Comparison of ENCODE assay signal across 8 mouse cellular contexts in genomic region chr8:121908378-121909147, GRCm38 (mm10). TPM values are rescaled to one million over a fixed set of nuclear protein-coding genes. Genes with fewer than 3 reads are reported as not detected.
A peak's percentile ranks its signal among the peaks of the same experiment; 100 is the strongest.
DNase-seq lines count a peak whose midpoint lies in the region; ATAC-seq and TF ChIP-seq lines count a peak whose summit lies in the region.
"Had no signal": no experiment of that assay in that cellular context is flagged by ENCODE, and none has a peak within 500 bp of the region (broad histone marks: within the 10 kb centered on the region; RNA-seq: fewer than 3 reads in every experiment).

No protein-coding gene starts in this region.

- H3K9ac ChIP-seq in kidney, embryonic 16.5 days (replicated peaks; ENCODE audit: low read length) = no peak overlapping the region
- peak overlapping the region; percentile 82; the same call in 1 of the 2 replicates for H3K9ac ChIP-seq in hindbrain, embryonic 13.5 days
- H3K9ac ChIP-seq in midbrain, embryonic 15.5 days = no peak overlapping the region

- TF ChIP-seq CTCF in kidney, adult 2 months (conservative IDR thresholded peaks at IDR 0.05; ENCODE audit: insufficient read depth, insufficient read length, low read depth, low read length) = no peak
- TF ChIP-seq CTCF in bone marrow macrophage, adult 2 months (IDR thresholded peaks at IDR 0.05; ENCODE audit: low read depth, low read length) = no peak

- no peaks in the 10 kb centered on the region for H3K36me3 ChIP-seq in kidney, embryonic 16.5 days (ENCODE audit: insufficient read depth, low read length)
- no peaks in the 10 kb centered on the region for H3K36me3 ChIP-seq in kidney, adult 2 months (ENCODE audit: control insufficient read depth, insufficient read depth, low read length)
- H3K36me3 ChIP-seq in hindbrain, embryonic 13.5 days = no peaks in the 10 kb centered on the region
- no peaks in the 10 kb centered on the region for H3K36me3 ChIP-seq in midbrain, embryonic 15.5 days (replicated peaks)

- no peaks in the 10 kb centered on the region for H3K27me3 ChIP-seq in kidney, embryonic 16.5 days (ENCODE audit: insufficient read depth, low read length)
- no peaks in the 10 kb centered on the region for H3K27me3 ChIP-seq in kidney, adult 2 months (replicated peaks; ENCODE audit: control insufficient read depth, insufficient read depth, low read length)
- H3K27me3 ChIP-seq in hindbrain, embryonic 13.5 days = peaks cover 15% of the 10 kb centered on the region
- H3K27me3 ChIP-seq in midbrain, embryonic 15.5 days (replicated peaks) = peaks cover 7% of the 10 kb centered on the region; the same call in 1 of the 2 replicates

- no peak for TF ChIP-seq POLR2A in kidney, adult 2 months (IDR thresholded peaks at IDR 0.05; ENCODE audit: low read depth, low read length)
- TF ChIP-seq POLR2A in bone marrow macrophage, adult 2 months (IDR thresholded peaks at IDR 0.05; ENCODE audit: borderline replicate concordance, low read depth, low read length) = no peak

- H3K9me3 ChIP-seq in kidney, embryonic 16.5 days (ENCODE audit: low read length) = no peaks in the 10 kb centered on the region
- no peaks in the 10 kb centered on the region for H3K9me3 ChIP-seq in hindbrain, embryonic 13.5 days
- H3K9me3 ChIP-seq in midbrain, embryonic 15.5 days = no peaks in the 10 kb centered on the region

- no peak overlapping the region; the same call in 1 of the 2 replicates for H3K4me3 ChIP-seq in kidney, embryonic 16.5 days (ENCODE audit: low read length)
- H3K4me3 ChIP-seq in kidney, adult 2 months (ENCODE audit: insufficient read depth, low read depth, low read length) = no peak overlapping the region
- H3K4me3 ChIP-seq in bone marrow macrophage, adult 2 months (ENCODE audit: insufficient read depth, low read length) = peak overlapping the region; percentile 70; the same call in 1 of the 2 replicates
- H3K4me3 ChIP-seq in hindbrain, embryonic 13.5 days = peak overlapping the region; percentile 76; the same call in 1 of the 2 replicates
- H3K4me3 ChIP-seq in midbrain, embryonic 15.5 days = no peak overlapping the region

- no peak for DNase-seq in kidney, adult 2 months
- DNase-seq in frontal cortex, adult 2 months (ENCODE audit: extremely low spot score in 1 of 2, low spot score in 1 of 2) = no peak
- no peak for DNase-seq in gastrocnemius, postnatal 4 days (ENCODE audit: low spot score in 2 of 2)

- peaks cover 36% of the 10 kb centered on the region for H3K4me1 ChIP-seq in kidney, embryonic 16.5 days (ENCODE audit: insufficient read depth, low read length)
- no peaks in the 10 kb centered on the region for H3K4me1 ChIP-seq in kidney, adult 2 months (ENCODE audit: control insufficient read depth, insufficient read depth, low read length)
- H3K4me1 ChIP-seq in bone marrow macrophage, adult 2 months (ENCODE audit: control insufficient read depth, insufficient read depth, low read length) = peaks cover 31% of the 10 kb centered on the region
- H3K4me1 ChIP-seq in hindbrain, embryonic 13.5 days (replicated peaks) = peaks cover 36% of the 10 kb centered on the region
- H3K4me1 ChIP-seq in midbrain, embryonic 15.5 days = peaks cover 34% of the 10 kb centered on the region

- no peak overlapping the region for H3K27ac ChIP-seq in kidney, embryonic 16.5 days (ENCODE audit: low read length)
- no peak overlapping the region for H3K27ac ChIP-seq in kidney, adult 2 months (ENCODE audit: insufficient read depth, low read depth, low read length)
- H3K27ac ChIP-seq in bone marrow macrophage, adult 2 months (ENCODE audit: insufficient read depth, low read depth, low read length) = no peak overlapping the region
- H3K27ac ChIP-seq in hindbrain, embryonic 13.5 days = no peak overlapping the region; the same call in 1 of the 2 replicates
- no peak overlapping the region for H3K27ac ChIP-seq in midbrain, embryonic 15.5 days

- H3K4me2 ChIP-seq in kidney, embryonic 16.5 days (replicated peaks; ENCODE audit: low read depth, low read length) = peak overlapping the region; percentile 97
- peak overlapping the region; percentile 98; the same call in 1 of the 2 replicates for H3K4me2 ChIP-seq in hindbrain, embryonic 13.5 days
- peak overlapping the region; percentile 93; the same call in 1 of the 2 replicates for H3K4me2 ChIP-seq in midbrain, embryonic 15.5 days

- 42% methylated on average over 8 of the region's 8 CpGs for WGBS in kidney, embryonic 16.5 days
- WGBS in kidney, adult 2 months = 47% methylated on average over 8 of the region's 8 CpGs
- 63% methylated on average over 8 of the region's 8 CpGs for WGBS in hindbrain, embryonic 13.5 days
- WGBS in midbrain, embryonic 15.5 days = 65% methylated on average over 8 of the region's 8 CpGs

- no peak for ATAC-seq in kidney, embryonic 16.5 days (ENCODE audit: low FRiP score, low TSS enrichment)
- no peak for ATAC-seq in hindbrain, embryonic 13.5 days (ENCODE audit: low FRiP score)
- no peak for ATAC-seq in midbrain, embryonic 15.5 days (replicated peaks)

RNA-seq across cellular contexts. Expression of gene Slc7a5, which starts 1.1 kb away (rescaled TPM):
- 15.1 and 17.0 TPM in 2 replicates for polyA plus RNA-seq in kidney, embryonic 16.5 days (2015; fragmentation: Nextera tagmentation; extraction: Ambion mirVana)
- 4.3 and 4.6 TPM in 2 replicates for polyA plus RNA-seq in kidney, adult 2 months (2012; rRNA removed)
- 1.9 and 2.4 TPM in 2 replicates for polyA plus RNA-seq in bone marrow macrophage, adult 2 months (2012; ENCODE audit: insufficient read depth, insufficient read length, missing spikeins)
- polyA plus RNA-seq in hindbrain, embryonic 13.5 days (2015; fragmentation: Nextera tagmentation; extraction: Ambion mirVana) = 37.9 and 39.7 TPM in 2 replicates
- polyA plus RNA-seq in midbrain, embryonic 15.5 days (2015; fragmentation: Nextera tagmentation; extraction: Ambion mirVana) = 55.5 and 58.3 TPM in 2 replicates
- 63.7 and 70.1 TPM in 2 replicates for polyA plus RNA-seq in frontal cortex, adult 2 months (2012; rRNA removed)
- 10 to 100 TPM; 21.9 to 22.4 TPM for total RNA-seq in gastrocnemius, postnatal 4 days (2021)

RNA-seq across cellular contexts. Expression of gene Car5a, which starts 36.1 kb away (rescaled TPM):
- polyA plus RNA-seq in kidney, embryonic 16.5 days (2015; fragmentation: Nextera tagmentation; extraction: Ambion mirVana) = not detected in 2 replicates
- polyA plus RNA-seq in kidney, adult 2 months (2012; rRNA removed) = 13.4 and 17.9 TPM in 2 replicates
- not detected in 2 replicates for polyA plus RNA-seq in bone marrow macrophage, adult 2 months (2012; ENCODE audit: insufficient read depth, insufficient read length, missing spikeins)
- 0.19 and 0.43 TPM in 2 replicates for polyA plus RNA-seq in hindbrain, embryonic 13.5 days (2015; fragmentation: Nextera tagmentation; extraction: Ambion mirVana)
- polyA plus RNA-seq in midbrain, embryonic 15.5 days (2015; fragmentation: Nextera tagmentation; extraction: Ambion mirVana) = 0.36 and 0.41 TPM in 2 replicates
- 0.34 and 0.40 TPM in 2 replicates for polyA plus RNA-seq in frontal cortex, adult 2 months (2012; rRNA removed)
- total RNA-seq in gastrocnemius, postnatal 4 days (2021) = under 1 TPM in 1 of 2 experiments, not detected in 1; 0.44 TPM
- total RNA-seq: adrenal gland, adult 18-20 months had no signal

RNA-seq across cellular contexts. Expression of gene Banp, which starts 41.0 kb away (rescaled TPM):
- polyA plus RNA-seq in kidney, embryonic 16.5 days (2015; fragmentation: Nextera tagmentation; extraction: Ambion mirVana) = 50.7 TPM in 2 replicates
- polyA plus RNA-seq in kidney, adult 2 months (2012; rRNA removed) = 35.7 and 44.9 TPM in 2 replicates
- 19.9 and 24.0 TPM in 2 replicates for polyA plus RNA-seq in bone marrow macrophage, adult 2 months (2012; ENCODE audit: insufficient read depth, insufficient read length, missing spikeins)
- 50.3 and 59.0 TPM in 2 replicates for polyA plus RNA-seq in hindbrain, embryonic 13.5 days (2015; fragmentation: Nextera tagmentation; extraction: Ambion mirVana)
- 54.6 and 61.9 TPM in 2 replicates for polyA plus RNA-seq in midbrain, embryonic 15.5 days (2015; fragmentation: Nextera tagmentation; extraction: Ambion mirVana)
- 69.6 and 81.2 TPM in 2 replicates for polyA plus RNA-seq in frontal cortex, adult 2 months (2012; rRNA removed)
- total RNA-seq in gastrocnemius, postnatal 4 days (2021) = 10 to 100 TPM; 15.6 to 17.4 TPM

Comparison
In these comparisons a context has a peak if more than half of its experiments do, and no peak if none do; other contexts are left out.
1. RNA of gene Car5a, which starts 36.1 kb away (polyA plus RNA-seq): 13.4 to 17.9 TPM in kidney, adult 2 months; 0.19 to 0.43 TPM in hindbrain, embryonic 13.5 days, 0.36 to 0.41 TPM in midbrain, embryonic 15.5 days, 0.34 to 0.40 TPM in frontal cortex, adult 2 months, not detected in bone marrow macrophage, adult 2 months and not detected in kidney, embryonic 16.5 days; every median in the first group is over 10 times any median in the second.
2. H3K4me3 ChIP-seq: peak in bone marrow macrophage, adult 2 months (single experiment) and hindbrain, embryonic 13.5 days (single experiment); none in kidney, embryonic 16.5 days (single experiment), kidney, adult 2 months (single experiment) and midbrain, embryonic 15.5 days (single experiment).
3. Peak in every context shown above with its lines, with median percentiles within 50 percentile points of each other: H3K4me2 ChIP-seq.